Mouse (Mus musculus): ENCODE data around the gene Gstt4. TPM values are rescaled to one million over a fixed set of nuclear protein-coding genes. Genes with fewer than 3 reads are reported as not detected.

Gstt4 gene
- polyA plus RNA-seq, 1 experiment from 2014 or later, result not detected

DNA sequence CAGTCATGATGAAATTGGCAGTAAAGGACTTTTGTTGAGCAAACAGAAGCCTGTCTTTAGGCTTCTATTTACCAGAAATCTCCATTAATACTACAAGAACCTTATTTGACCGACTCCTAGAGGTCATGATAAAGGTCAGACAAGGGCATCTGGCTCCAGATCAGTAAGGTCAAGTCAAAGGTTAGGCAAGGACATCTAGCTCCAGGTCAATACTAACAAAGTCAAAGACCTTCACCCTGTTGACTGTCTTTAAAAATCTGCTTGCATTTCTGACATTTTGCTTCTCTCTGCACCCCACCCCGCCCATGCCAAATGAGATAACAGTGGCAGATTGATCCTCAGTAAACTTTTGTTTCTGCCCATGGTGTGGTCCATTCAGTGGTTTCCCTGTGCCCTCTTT lies 18.1 kb downstream of the Gstt4 start:
- H3K4me3 ChIP-seq (replicated peaks), result no peak overlapping the region
- H3K27ac ChIP-seq, result no peak overlapping the region
- no peaks in the 10 kb centered on the region for H3K4me1 ChIP-seq
- no peaks in the 10 kb centered on the region for H3K36me3 ChIP-seq
- WGBS, result 64% methylated on average over 2 of the region's 2 CpGs
- H3K27me3 ChIP-seq, result no peaks in the 10 kb centered on the region
- H3K9ac ChIP-seq, result no peak overlapping the region
- ATAC-seq (replicated peaks; ENCODE audit: low FRiP score), result no peak
- no peaks in the 10 kb centered on the region for H3K9me3 ChIP-seq (replicated peaks)
- no peak overlapping the region for H3K4me2 ChIP-seq

DNA sequence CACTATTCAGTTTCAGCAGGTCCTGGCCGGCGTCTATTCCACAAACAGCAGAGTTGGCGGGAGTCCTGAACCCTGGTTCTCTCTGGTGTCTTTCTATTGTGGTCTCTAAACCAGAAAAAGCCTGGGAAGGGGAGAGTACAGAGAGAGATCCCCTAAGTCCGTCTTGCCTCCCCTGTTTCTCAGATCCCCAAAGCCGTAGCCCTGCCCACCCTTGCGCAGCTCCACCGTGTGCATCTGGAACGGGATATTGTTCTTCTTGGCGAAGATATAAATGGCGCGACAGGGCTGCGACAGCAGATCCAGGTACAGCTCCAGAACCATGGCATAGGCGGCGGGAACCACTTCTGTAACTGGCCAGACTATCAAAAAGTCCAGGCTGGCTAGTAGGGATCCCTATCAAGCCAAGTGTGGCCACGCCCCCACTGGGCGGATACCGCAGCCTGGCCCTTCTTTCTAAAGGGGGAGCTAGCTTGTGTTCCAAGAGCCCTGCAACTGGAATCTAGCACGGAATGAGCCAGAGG lies 24.1 kb downstream of the Gstt4 start, which contains the start of gene Gstt1:
Gene Gstt1 (minus strand): TSS at position 409 of the 521 bp plus-strand sequence.
- H3K36me3 ChIP-seq, result no peaks in the 10 kb centered on the region
- H3K9ac ChIP-seq, result peak within 1 kb of the TSS; percentile 42
- H3K4me3 ChIP-seq (replicated peaks), result peak within 1 kb of the TSS; percentile 49
- WGBS, result 3% methylated on average over 18 of the region's 18 CpGs
- ATAC-seq (replicated peaks; ENCODE audit: low FRiP score), result peak; percentile 59; the same call in 1 of the 2 replicates
- 0 out of 2 replicates have a peak within 1 kb of the TSS, but pooled peaks have one; percentile 27 for H3K27ac ChIP-seq
- peaks cover 11% of the 10 kb centered on the region; the same call in 1 of the 2 replicates for H3K27me3 ChIP-seq
- H3K4me2 ChIP-seq, result peak within 1 kb of the TSS; percentile 85
- H3K4me1 ChIP-seq, result peaks cover 28% of the 10 kb centered on the region
- no peaks in the 10 kb centered on the region for H3K9me3 ChIP-seq (replicated peaks)

DNA sequence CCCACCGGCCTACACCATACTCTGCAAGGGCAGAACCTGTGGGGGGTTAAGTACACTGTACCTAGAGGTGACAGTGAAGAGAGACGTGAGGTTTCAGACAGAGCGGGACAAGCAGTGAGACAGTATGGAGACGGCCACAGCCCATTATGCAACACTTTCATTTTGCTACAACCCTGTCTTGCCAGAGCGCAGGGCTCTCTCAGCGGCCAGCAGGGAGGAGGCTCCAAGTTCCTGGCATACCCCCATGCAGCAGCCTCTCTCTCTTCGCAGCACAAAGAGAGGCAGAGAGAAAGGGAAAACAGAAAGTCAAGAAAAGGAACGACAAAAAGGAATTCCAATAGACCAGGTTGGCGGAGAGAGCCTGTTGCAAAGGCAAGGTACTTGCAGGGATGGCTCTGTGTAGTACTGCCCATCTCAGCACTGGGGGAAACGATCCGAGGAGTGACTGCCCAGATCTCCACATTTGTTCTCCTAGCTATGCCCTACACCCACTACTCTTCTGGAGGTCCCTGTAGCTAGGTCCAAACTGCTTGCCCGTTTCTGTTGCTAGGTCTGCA lies 24.6 kb downstream of the Gstt4 start:
- peak overlapping the region; percentile 42 for H3K9ac ChIP-seq
- ATAC-seq (replicated peaks; ENCODE audit: low FRiP score), result 0 out of 2 replicates have a peak, but pooled peaks have one; percentile 35
- H3K4me1 ChIP-seq, result peaks cover 28% of the 10 kb centered on the region
- H3K36me3 ChIP-seq, result no peaks in the 10 kb centered on the region
- H3K9me3 ChIP-seq (replicated peaks), result no peaks in the 10 kb centered on the region
- H3K4me2 ChIP-seq, result peak overlapping the region; percentile 85
- H3K27ac ChIP-seq, result 0 out of 2 replicates have a peak overlapping the region, but pooled peaks have one; percentile 27
- peak overlapping the region; percentile 49 for H3K4me3 ChIP-seq (replicated peaks)
- WGBS, result 2% methylated on average over 12 of the region's 12 CpGs
- peaks cover 11% of the 10 kb centered on the region; the same call in 1 of the 2 replicates for H3K27me3 ChIP-seq

DNA sequence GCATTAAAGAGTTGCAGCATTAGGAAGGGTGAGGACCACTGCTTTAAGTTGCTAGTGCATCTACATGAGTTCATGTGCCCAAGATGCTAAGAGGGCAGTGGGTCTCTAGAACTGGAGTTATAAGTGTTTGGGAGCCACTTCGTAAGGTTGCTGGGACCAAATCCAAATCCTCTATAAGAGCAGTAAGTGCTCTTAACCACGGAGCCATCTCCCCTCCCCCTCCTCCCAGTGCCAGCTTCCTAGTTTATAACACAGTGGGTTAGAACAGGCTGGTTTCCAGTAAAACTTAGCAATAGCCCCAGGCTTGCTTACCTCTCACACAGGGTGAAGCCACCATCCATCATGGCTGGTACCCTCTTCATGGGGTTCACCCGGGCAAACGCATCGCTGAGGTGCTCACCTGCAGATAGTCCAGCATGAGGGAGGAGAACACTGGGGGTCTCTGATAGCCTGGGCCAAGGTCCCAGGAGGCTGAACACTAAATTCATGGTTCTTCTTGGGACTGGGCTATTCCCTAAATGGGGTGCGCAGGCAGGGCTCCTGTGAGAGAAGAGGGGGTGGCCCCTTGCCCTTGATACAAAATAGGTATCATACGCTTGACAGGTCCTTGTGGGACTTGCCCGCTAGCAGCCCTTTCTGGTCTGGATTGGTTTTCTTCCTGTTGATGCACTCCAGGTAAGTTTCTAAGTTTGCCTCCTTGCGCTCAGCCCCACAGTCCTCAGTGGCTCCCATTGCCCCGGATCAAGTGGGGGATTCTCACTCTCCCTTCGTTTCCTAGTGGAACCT lies 25.4 kb downstream of the Gstt4 start:
- H3K27ac ChIP-seq, result no peak overlapping the region
- no peaks in the 10 kb centered on the region for H3K36me3 ChIP-seq
- peak overlapping the region; percentile 85 for H3K4me2 ChIP-seq
- WGBS, result 47% methylated on average over 11 of the region's 11 CpGs
- peaks cover 11% of the 10 kb centered on the region; the same call in 1 of the 2 replicates for H3K27me3 ChIP-seq
- H3K9me3 ChIP-seq (replicated peaks), result no peaks in the 10 kb centered on the region
- H3K9ac ChIP-seq, result no peak overlapping the region
- 0 out of 2 replicates have a peak, but pooled peaks have one; percentile 12 for ATAC-seq (replicated peaks; ENCODE audit: low FRiP score)
- H3K4me1 ChIP-seq, result peaks cover 28% of the 10 kb centered on the region
- H3K4me3 ChIP-seq (replicated peaks), result peak overlapping the region; percentile 49

DNA sequence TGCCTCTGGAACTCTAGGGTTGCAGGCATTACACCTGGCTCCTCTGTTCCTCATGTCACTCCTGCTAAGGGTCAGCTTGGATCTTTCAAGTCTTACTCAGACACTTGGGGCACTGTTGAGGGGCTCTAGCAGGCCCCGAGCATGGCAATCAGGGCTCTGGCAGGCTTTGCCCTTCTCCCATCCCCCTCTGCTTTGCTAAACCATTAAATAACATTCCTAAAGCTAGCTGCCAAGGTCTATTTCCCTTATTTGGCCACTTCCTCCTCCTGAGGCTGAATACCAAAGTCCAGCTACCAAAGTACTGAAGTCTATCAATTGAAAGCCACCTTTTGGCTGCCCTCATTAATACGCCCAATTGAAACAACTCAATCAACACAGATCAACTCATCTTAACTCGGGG lies 27.5 kb downstream of the Gstt4 start:
- peaks cover 11% of the 10 kb centered on the region; the same call in 1 of the 2 replicates for H3K27me3 ChIP-seq
- ATAC-seq (replicated peaks; ENCODE audit: low FRiP score), result no peak; the same call in 1 of the 2 replicates
- H3K9ac ChIP-seq, result no peak overlapping the region
- H3K27ac ChIP-seq, result peak overlapping the region; percentile 75
- WGBS, result 30% methylated on average over 3 of the region's 3 CpGs
- H3K4me1 ChIP-seq, result peaks cover 31% of the 10 kb centered on the region
- no peaks in the 10 kb centered on the region for H3K9me3 ChIP-seq (replicated peaks)
- no peak overlapping the region for H3K4me3 ChIP-seq (replicated peaks)
- H3K4me2 ChIP-seq, result 0 out of 2 replicates have a peak overlapping the region, but pooled peaks have one; percentile 10
- H3K36me3 ChIP-seq, result no peaks in the 10 kb centered on the region

DNA sequence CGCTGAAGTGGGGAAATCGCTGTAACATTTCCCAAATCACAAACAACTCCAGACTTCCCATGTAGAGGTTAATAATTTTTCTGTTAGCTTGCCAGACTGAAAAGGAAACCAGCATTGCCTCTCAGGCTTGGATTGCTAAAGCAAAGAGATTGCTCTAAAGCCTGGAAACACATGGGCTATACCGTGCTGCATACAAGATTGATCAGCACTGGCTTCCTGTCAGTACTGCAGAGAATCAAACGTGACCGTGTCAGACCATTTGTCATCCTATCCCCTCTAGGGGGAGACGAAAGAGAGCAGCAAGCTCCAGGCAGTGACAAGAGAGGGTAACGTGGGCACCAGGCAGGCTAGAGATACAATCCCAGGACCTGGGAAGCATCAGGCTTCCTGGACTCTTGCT lies 31.6 kb downstream of the Gstt4 start:
- ATAC-seq (replicated peaks; ENCODE audit: low FRiP score), result no peak
- no peak overlapping the region for H3K4me3 ChIP-seq (replicated peaks)
- H3K9ac ChIP-seq, result no peak overlapping the region
- no peak overlapping the region for H3K27ac ChIP-seq
- WGBS, result 18% methylated on average over 7 of the region's 7 CpGs
- no peaks in the 10 kb centered on the region for H3K36me3 ChIP-seq
- no peaks in the 10 kb centered on the region for H3K27me3 ChIP-seq
- H3K4me1 ChIP-seq, result peaks cover 15% of the 10 kb centered on the region
- no peak overlapping the region for H3K4me2 ChIP-seq
- no peaks in the 10 kb centered on the region for H3K9me3 ChIP-seq (replicated peaks)

DNA sequence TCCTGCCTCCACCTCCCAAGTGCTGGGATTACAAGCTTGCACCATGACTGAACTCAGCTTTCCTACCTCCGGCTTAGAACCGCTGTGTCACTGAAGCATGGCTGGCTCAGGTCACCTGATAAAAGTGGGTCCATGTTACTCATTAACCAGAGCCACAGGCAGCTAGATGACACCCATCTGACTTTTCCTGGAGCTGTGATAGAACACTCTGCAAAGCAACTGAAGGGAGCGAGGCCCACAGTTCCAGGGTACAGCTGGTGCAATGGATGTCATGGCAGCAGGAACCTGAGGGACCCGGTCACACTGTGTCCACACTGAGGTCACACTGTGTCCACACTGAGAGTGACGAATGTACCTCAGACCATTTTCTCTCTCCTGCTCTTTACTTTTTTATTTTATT lies 32.5 kb downstream of the Gstt4 start:
- Histone ChIP-seq H3K4me2 (no peak overlapping the region), H3K9ac (no peak overlapping the region), H3K4me3 (replicated peaks) (no peak overlapping the region), H3K27ac (no peak overlapping the region), H3K27me3 (no peaks in the 10 kb centered on the region), H3K4me1 (peaks cover 10% of the 10 kb centered on the region), H3K36me3 (no peaks in the 10 kb centered on the region), H3K9me3 (replicated peaks) (no peaks in the 10 kb centered on the region)
- peak; percentile 64 for ATAC-seq (replicated peaks; ENCODE audit: low FRiP score)
- WGBS, result 71% methylated on average over 5 of the region's 5 CpGs

DNA sequence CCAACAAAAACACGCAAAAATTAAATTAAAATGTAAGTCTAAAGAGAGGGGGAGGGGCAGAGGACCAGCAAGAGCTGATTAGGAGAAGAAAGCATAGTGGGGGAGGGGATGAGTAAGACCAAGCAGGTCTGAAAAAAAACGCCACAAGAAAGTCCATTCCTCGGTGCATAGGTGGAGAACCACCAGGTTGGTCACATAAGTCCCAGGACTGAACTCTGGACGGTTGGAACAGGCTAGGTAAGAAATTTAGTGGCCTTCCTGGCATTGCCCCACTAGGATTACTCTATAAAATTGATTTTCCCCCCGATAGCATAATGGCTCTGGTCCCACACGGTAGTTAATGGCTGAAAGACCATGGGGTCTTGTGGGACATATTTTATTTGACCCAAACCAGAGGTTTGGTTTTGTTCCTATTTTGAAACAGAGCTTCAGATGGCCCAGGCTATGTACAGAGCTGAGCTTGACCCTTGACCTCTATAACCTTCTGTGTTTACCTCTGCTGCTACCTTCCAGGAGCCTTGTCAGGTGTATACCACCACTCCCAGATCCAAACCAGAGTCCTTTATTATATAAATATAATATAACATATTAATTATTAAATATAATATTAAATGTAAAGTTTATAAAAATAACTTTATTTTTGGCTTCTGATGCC lies 33.1 kb downstream of the Gstt4 start:
- Histone ChIP-seq H3K9me3 (replicated peaks) (no peaks in the 10 kb centered on the region), H3K27ac (no peak overlapping the region), H3K4me3 (replicated peaks) (no peak overlapping the region), H3K4me2 (no peak overlapping the region), H3K36me3 (no peaks in the 10 kb centered on the region), H3K27me3 (no peaks in the 10 kb centered on the region), H3K9ac (no peak overlapping the region), H3K4me1 (peaks cover 5% of the 10 kb centered on the region; the same call in 1 of the 2 replicates)
- no peak for ATAC-seq (replicated peaks; ENCODE audit: low FRiP score)
- WGBS, result 86% methylated on average over 6 of the region's 6 CpGs

DNA sequence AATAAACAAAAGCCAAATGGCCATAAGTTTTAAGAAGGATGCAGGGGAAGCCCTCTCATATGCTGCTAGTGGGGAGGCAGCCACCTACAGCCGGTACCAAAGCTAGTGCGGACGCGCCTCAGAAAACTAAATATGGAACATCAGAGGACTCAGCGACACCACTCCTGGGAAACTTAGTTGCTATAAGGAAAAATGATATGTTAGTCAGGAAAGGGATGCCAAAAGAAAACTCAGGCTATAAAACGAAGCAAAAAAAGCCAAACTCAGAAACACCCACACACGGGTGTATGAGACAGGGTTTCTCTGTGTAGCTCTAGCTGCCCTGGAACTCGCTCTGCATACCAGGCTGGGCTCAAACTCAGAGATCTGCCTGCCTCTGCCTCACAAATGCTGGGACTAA lies 34.1 kb downstream of the Gstt4 start:
- Histone ChIP-seq H3K36me3 (no peaks in the 10 kb centered on the region), H3K4me3 (replicated peaks) (no peak overlapping the region), H3K27ac (no peak overlapping the region), H3K27me3 (no peaks in the 10 kb centered on the region), H3K4me1 (peaks cover 5% of the 10 kb centered on the region; the same call in 1 of the 2 replicates), H3K4me2 (no peak overlapping the region), H3K9ac (no peak overlapping the region), H3K9me3 (replicated peaks) (no peaks in the 10 kb centered on the region)
- ATAC-seq (replicated peaks; ENCODE audit: low FRiP score), result no peak
- WGBS, result 86% methylated on average over 8 of the region's 8 CpGs

DNA sequence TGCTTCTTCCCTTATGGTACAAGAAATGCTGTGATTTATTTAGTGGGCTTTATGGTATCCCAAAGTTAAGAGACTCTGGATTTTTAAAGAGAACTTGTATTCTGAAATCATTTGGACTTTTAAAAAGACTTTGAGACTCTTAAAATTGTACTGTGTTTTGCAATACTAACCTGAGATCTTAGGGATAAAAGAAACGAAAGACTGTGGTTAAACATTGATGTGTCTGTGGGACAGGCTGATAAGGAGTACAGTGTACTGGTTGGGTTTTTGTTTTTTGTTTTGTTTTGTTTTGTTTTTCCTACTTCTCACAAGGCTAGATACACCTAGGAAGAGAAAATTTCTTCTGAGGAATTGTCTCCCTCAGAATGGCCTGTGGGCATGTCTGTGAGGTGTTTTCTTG lies 36.9 kb downstream of the Gstt4 start:
- 74% methylated on average over 1 of the region's 1 CpGs for WGBS
- H3K27ac ChIP-seq, result no peak overlapping the region

DNA sequence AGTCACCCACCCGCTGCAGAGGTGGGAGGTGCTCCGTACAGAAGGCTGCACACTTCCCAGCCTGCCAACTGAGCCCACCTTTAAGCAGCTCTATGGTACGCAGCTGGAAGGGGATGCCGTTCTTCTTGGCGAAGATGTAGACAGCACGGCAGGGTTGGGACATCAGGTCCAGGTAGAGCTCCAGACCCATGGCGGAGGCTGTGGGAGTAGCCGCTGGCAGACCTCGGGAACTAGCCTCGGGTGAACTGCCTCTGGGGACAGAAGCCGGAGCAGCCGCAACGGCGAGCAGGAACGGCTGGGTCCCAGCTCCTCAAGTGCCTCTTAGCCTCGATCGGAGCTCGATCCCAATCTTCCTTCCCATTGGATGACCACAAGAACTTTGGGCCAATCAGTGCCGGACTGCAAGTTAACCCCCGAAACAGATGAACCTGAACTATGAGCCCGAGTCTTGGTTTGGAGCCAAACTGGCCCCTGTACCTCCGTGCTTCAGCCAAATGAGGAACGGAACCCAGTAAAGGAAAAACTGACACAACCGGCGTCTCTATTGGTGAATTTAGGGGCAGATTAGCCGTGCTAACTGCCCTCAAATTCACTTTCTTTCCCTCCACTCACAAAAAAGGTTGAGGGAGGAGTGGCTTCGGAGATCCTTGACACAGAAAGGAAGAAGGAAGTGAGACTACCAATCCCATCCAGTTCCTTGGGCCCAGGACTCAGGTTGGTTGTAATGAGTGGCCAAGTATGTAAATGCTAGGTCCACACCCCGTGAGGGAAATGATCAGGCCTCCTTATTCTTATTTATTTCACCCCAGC lies 41.4 kb downstream of the Gstt4 start, which contains the start of the genes Gm20441 and Gstt3:
Gene Gm20441 (minus strand): TSS at position 186 of the 810 bp plus-strand sequence.
Gene Gstt3 (minus strand): TSS at position 646 of the 810 bp plus-strand sequence.
- WGBS, result under 1% methylated on average over 28 of the region's 28 CpGs
- Histone ChIP-seq H3K36me3 (no peaks in the 10 kb centered on the region), H3K4me1 (peaks cover 12% of the 10 kb centered on the region), H3K9me3 (replicated peaks) (no peaks in the 10 kb centered on the region), H3K27ac (peak within 1 kb of the TSS; percentile 85), H3K4me3 (replicated peaks) (peak within 1 kb of the TSS; percentile 48), H3K4me2 (peak within 1 kb of the TSS; percentile 82), H3K9ac (peak within 1 kb of the TSS; percentile 44), H3K27me3 (peaks cover 10% of the 10 kb centered on the region; the same call in 1 of the 2 replicates)
- peak; percentile 89 for ATAC-seq (replicated peaks; ENCODE audit: low FRiP score)

More for the DNA sequence above, 36.9 kb downstream of the Gstt4 start:
- 0 out of 2 replicates have a peak, but pooled peaks cover 3% of the 10 kb centered on the region for H3K27me3 ChIP-seq
- H3K9me3 ChIP-seq (replicated peaks), result no peaks in the 10 kb centered on the region
- H3K36me3 ChIP-seq, result no peaks in the 10 kb centered on the region
- no peak overlapping the region for H3K9ac ChIP-seq
- no peak overlapping the region for H3K4me3 ChIP-seq (replicated peaks)
- H3K4me2 ChIP-seq, result no peak overlapping the region
- H3K4me1 ChIP-seq, result peaks cover 6% of the 10 kb centered on the region
- no peak for ATAC-seq (replicated peaks; ENCODE audit: low FRiP score)

Measured in kidney, embryonic 15.5 days (tissue).